Mouse (Mus musculus) lung, adult 2 months (tissue): ENCODE data around the gene Dennd4a. TPM values are rescaled to one million over a fixed set of nuclear protein-coding genes. Genes with fewer than 3 reads are reported as not detected.

Experiments
- DNase-seq: peaks from one replicate; pipeline ENCODE4 v3.0.0; 2022
- H3K4me1 ChIP-seq: fragments of 200-500 bp; 2 replicates; pipeline ENCODE4 v1.6.1; 2011; ENCODE audit warnings: low read length; ENCODE audit not compliant: control insufficient read depth, insufficient read depth
- H3K4me3 ChIP-seq: fragments of 200-500 bp; replicated peaks from 2 replicates; pipeline ENCODE3; 2011; ENCODE audit warnings: low read depth, mild to moderate bottlenecking, control low read depth, low read length; ENCODE audit errors: extremely low read depth
- CTCF ChIP-seq: fragments of 200-500 bp; IDR thresholded peaks from 2 replicates; pipeline ENCODE4 v1.5.1; 2011; ENCODE audit warnings: mild to moderate bottlenecking, low read length, control low read depth; ENCODE audit not compliant: insufficient read depth
- POLR2A ChIP-seq: fragments of 200-500 bp; IDR thresholded peaks from 2 replicates; pipeline ENCODE4 v1.6.1; 2011; ENCODE audit warnings: low read depth, mild to moderate bottlenecking, control low read depth, low read length, borderline replicate concordance; ENCODE audit errors: extremely low read depth
- WGBS: fragments of 180-500 bp; shearing (Covaris S2); methylation state at CpG from one replicate; pipeline ENCODE4 v1.1.7; 2018; 5-methylcytosine and 5-hydroxymethylcytosine counted together
- polyA plus RNA-seq: library from polyadenylated mRNA; depleted of rRNA; stranded (reverse); fragments of >200 nt; gene quantifications from 2 replicates; pipeline ENCODE4 v1.2.3, GENCODE M21; 2012

Gene Dennd4a
- polyA plus RNA-seq, 1 experiment: 16.5 TPM

- Histone ChIP-seq H3K4me3 (no peak overlapping the region), H3K4me1 (peaks cover 6% of the 10 kb centered on the region; the same call in 1 of the 2 replicates)
- DNase-seq: peak; percentile 34
- TF ChIP-seq POLR2A: no peak
- TF ChIP-seq CTCF: no peak
- WGBS: 22% methylated on average over 15 of the region's 15 CpGs
Observed at GRCm38 (mm10) chr9:64934015-64934754, 123.0 kb downstream of the Dennd4a start.

- Histone ChIP-seq H3K4me1 (peaks cover 8% of the 10 kb centered on the region; the same call in 1 of the 2 replicates), H3K4me3 (no peak overlapping the region)
- 6% methylated on average over 6 of the region's 6 CpGs for WGBS
- TF ChIP-seq POLR2A (no peak), CTCF (peak; percentile 55)
- peak; percentile 54 for DNase-seq
Observed at GRCm38 (mm10) chr9:64936508-64936907, 125.4 kb downstream of the Dennd4a start.

GRCm38 (mm10) chr9:64937491-64937890 lies 126.4 kb downstream of the Dennd4a start:
- Histone ChIP-seq H3K4me3 (no peak overlapping the region), H3K4me1 (peaks cover 8% of the 10 kb centered on the region; the same call in 1 of the 2 replicates)
- TF ChIP-seq CTCF: no peak
- TF ChIP-seq POLR2A: no peak
- DNase-seq: no peak
- 54% methylated on average over 5 of the region's 5 CpGs for WGBS

GRCm38 (mm10) chr9:64938535-64938934 lies 127.4 kb downstream of the Dennd4a start:
- no peak for DNase-seq
- Histone ChIP-seq H3K4me3 (no peak overlapping the region), H3K4me1 (peaks cover 8% of the 10 kb centered on the region; the same call in 1 of the 2 replicates)
- TF ChIP-seq CTCF: no peak
- no peak for TF ChIP-seq POLR2A
- 68% methylated on average over 5 of the region's 5 CpGs for WGBS

- H3K4me3 ChIP-seq: no peak overlapping the region
- H3K4me1 ChIP-seq: peaks cover 4% of the 10 kb centered on the region; the same call in 1 of the 2 replicates
- DNase-seq: no peak
- TF ChIP-seq POLR2A: no peak
- TF ChIP-seq CTCF: no peak
- WGBS: 25% methylated on average over 4 of the region's 4 CpGs
Observed at GRCm38 (mm10) chr9:64939281-64939680, 128.1 kb downstream of the Dennd4a start.

GRCm38 (mm10) chr9:64939790-64940189 lies 128.7 kb downstream of the Dennd4a start:
- no peak overlapping the region for H3K4me3 ChIP-seq
- 77% methylated on average over 2 of the region's 2 CpGs for WGBS
- DNase-seq: no peak
- H3K4me1 ChIP-seq: peaks cover 2% of the 10 kb centered on the region; the same call in 1 of the 2 replicates
- TF ChIP-seq POLR2A: no peak
- no peak for TF ChIP-seq CTCF

GRCm38 (mm10) chr9:64940731-64941346 lies 129.7 kb downstream of the Dennd4a start:
- peaks cover 2% of the 10 kb centered on the region; the same call in 1 of the 2 replicates for H3K4me1 ChIP-seq
- H3K4me3 ChIP-seq: no peak overlapping the region
- WGBS: 45% methylated on average over 11 of the region's 11 CpGs
- DNase-seq: no peak
- TF ChIP-seq POLR2A: no peak
- no peak for TF ChIP-seq CTCF

GRCm38 (mm10) chr9:64941650-64942049 lies 130.5 kb downstream of the Dennd4a start:
- TF ChIP-seq CTCF: no peak
- WGBS: 77% methylated on average over 4 of the region's 4 CpGs
- Histone ChIP-seq H3K4me3 (no peak overlapping the region), H3K4me1 (peaks cover 2% of the 10 kb centered on the region; the same call in 1 of the 2 replicates)
- no peak for DNase-seq

GRCm38 (mm10) chr9:64943997-64944396 lies 132.9 kb downstream of the Dennd4a start:
- DNase-seq: no peak
- Histone ChIP-seq H3K4me3 (no peak overlapping the region), H3K4me1 (peaks cover 2% of the 10 kb centered on the region; the same call in 1 of the 2 replicates)
- 57% methylated on average over 11 of the region's 11 CpGs for WGBS
- TF ChIP-seq CTCF (no peak), POLR2A (no peak)
